Mouse (Mus musculus) heart, postnatal 0 days (tissue): ENCODE results near the gene Pou5f1.

ENCODE experiments used
- CTCF ChIP-seq: IDR thresholded peaks from 2 replicates; pipeline ENCODE4 v1.5.1; 2016; ENCODE audit warnings: antibody characterized with exemption, control low read depth, low read depth
- EP300 ChIP-seq: IDR thresholded peaks from 2 replicates; pipeline ENCODE4 v1.6.1; 2016; ENCODE audit warnings: antibody characterized with exemption, low read depth

DNA sequence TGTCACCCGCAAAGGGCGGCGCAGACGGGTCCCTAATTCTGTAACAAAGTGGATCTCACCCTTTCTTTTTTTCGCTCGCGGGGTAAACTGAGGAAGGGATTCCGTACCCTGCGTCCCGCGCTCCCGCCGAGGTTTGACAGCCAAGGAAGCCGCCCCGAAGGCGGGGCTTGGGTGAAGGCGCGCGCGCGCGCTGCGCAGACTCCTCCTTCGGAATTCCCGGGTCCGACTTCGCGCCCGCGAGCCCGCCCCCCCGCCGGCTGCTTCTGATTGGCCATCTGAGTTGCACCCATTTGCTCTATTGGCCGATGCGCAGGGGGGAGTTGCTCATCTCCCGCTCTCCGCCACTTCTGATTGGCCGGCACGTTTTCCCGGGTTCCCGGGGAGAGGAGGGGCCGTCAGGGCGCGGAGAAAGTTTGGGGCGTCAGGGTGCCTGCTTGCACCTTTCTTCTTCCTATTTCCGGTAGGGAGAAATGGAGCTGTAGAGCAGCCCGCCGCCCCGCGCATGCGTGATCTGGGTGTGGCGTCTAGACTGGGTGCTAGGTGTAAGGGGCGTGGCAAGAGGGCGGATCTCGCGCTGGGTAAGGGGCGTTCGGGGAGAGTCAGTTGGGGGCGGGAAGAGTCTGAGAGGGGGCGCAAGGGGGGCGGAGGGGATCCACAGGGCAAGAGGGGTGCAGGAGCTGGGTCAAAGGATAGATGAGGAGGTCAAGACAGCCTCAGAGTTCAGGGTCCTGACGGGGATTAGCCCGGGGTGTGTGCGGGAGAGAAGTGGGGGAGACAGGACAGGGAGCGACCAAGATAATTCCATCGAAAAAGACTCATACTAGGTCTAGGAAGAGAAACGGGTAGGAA lies 11.1 kb downstream of the Pou5f1 start, which contains the start of the genes Tcf19 and Cchcr1:
- TF ChIP-seq CTCF (no peak), EP300 (peak; percentile 95)
